Mouse (Mus musculus) liver, embryonic 13.5 days (tissue): ENCODE measurements around the gene B4galt4. TPM values are rescaled to one million over a fixed set of nuclear protein-coding genes. Genes with fewer than 3 reads are reported as not detected.
A peak's percentile ranks its signal among the peaks of the same experiment; 100 is the strongest.
"Not testable (repeated sequence)": the region's sequence is repeated elsewhere in the genome, so short reads cannot be mapped to it uniquely, and the experiment has no call there.

Source experiments
- ATAC-seq: fragments of 200-750 bp; cut with Nextera tagmentation; 2 replicates; pipeline ENCODE4 v1.8.0; 2017; ENCODE audit warnings: low read depth, mild to moderate bottlenecking, moderate number of reproducible peaks, moderate library complexity
- DNase-seq: peaks from one replicate; pipeline ENCODE4 v3.0.0; 2022
- H3K27ac ChIP-seq: fragments of 300-500 bp; sonication (generic); 2 replicates; pipeline ENCODE4 v1.5.1; 2015; ENCODE audit warnings: moderate library complexity, mild to moderate bottlenecking, inconsistent platforms
- H3K27me3 ChIP-seq: fragments of 300-500 bp; sonication (generic); 2 replicates; pipeline ENCODE4 v1.6.1; 2015; ENCODE audit warnings: mild to moderate bottlenecking, inconsistent platforms
- H3K36me3 ChIP-seq: fragments of 300-500 bp; sonication (generic); 2 replicates; pipeline ENCODE4 v1.6.1; 2015; ENCODE audit warnings: mild to moderate bottlenecking, inconsistent platforms
- H3K4me1 ChIP-seq: fragments of 300-500 bp; sonication (generic); replicated peaks from 2 replicates; pipeline ENCODE4 v1.6.1; 2015; ENCODE audit warnings: inconsistent platforms
- H3K4me2 ChIP-seq: fragments of 300-500 bp; sonication (generic); 2 replicates; pipeline ENCODE4 v1.6.1; 2015; ENCODE audit warnings: inconsistent platforms, mild to moderate bottlenecking, moderate library complexity
- H3K4me3 ChIP-seq: fragments of 300-500 bp; sonication (generic); replicated peaks from 2 replicates; pipeline ENCODE4 v1.5.1; 2015; ENCODE audit warnings: mild to moderate bottlenecking, inconsistent platforms
- H3K9ac ChIP-seq: fragments of 300-500 bp; sonication (generic); 2 replicates; pipeline ENCODE4 v1.6.1; 2015; ENCODE audit warnings: mild to moderate bottlenecking, inconsistent platforms
- H3K9me3 ChIP-seq: fragments of 300-500 bp; sonication (generic); replicated peaks from 2 replicates; pipeline ENCODE4 v1.6.1; 2016; ENCODE audit warnings: inconsistent platforms
- WGBS: fragments of 180-500 bp; shearing (Covaris S2); methylation state at CpG from one replicate; pipeline ENCODE4 v1.1.7; 2015; ENCODE audit not compliant: insufficient replicate concordance; 5-methylcytosine and 5-hydroxymethylcytosine counted together
- polyA plus RNA-seq: library from polyadenylated mRNA; unstranded; fragments of >200 nt; fragmentation: Nextera tagmentation; extraction: Ambion mirVana; gene quantifications from 2 replicates; pipeline ENCODE4 v1.2.1, GENCODE M21; 2015

B4galt4 gene
- polyA plus RNA-seq, 1 experiment from 2014 or later: 3.6 TPM

- no peaks in the 10 kb centered on the region for H3K36me3 ChIP-seq
- H3K4me2 ChIP-seq: no peak overlapping the region
- WGBS: 48% methylated on average over 7 of the region's 7 CpGs
- H3K9ac ChIP-seq: no peak overlapping the region
- peaks cover 80% of the 10 kb centered on the region for H3K27me3 ChIP-seq
- peaks cover 19% of the 10 kb centered on the region; the same call in 1 of the 2 replicates for H3K4me1 ChIP-seq
- H3K27ac ChIP-seq: no peak overlapping the region
- no peaks in the 10 kb centered on the region for H3K9me3 ChIP-seq
- ATAC-seq (no peak), DNase-seq (no peak)
- no peak overlapping the region for H3K4me3 ChIP-seq
Observed at GRCm38 (mm10) chr16:38708962-38709520, 33.0 kb upstream of the B4galt4 start.

- Histone ChIP-seq H3K4me3 (peak overlapping the region; percentile 63; the same call in 1 of the 2 replicates), H3K4me1 (peaks cover 19% of the 10 kb centered on the region; the same call in 1 of the 2 replicates), H3K4me2 (0 out of 2 replicates have a peak overlapping the region, but pooled peaks have one; percentile 2), H3K27me3 (peaks cover 72% of the 10 kb centered on the region), H3K9ac (no peak overlapping the region), H3K27ac (no peak overlapping the region), H3K9me3 (no peaks in the 10 kb centered on the region), H3K36me3 (no peaks in the 10 kb centered on the region)
- 23% methylated on average over 4 of the region's 4 CpGs for WGBS
- no peak for DNase-seq
- no peak for ATAC-seq
Observed at GRCm38 (mm10) chr16:38711245-38711644, 30.8 kb upstream of the B4galt4 start.

GRCm38 (mm10) chr16:38712105-38712504 lies 30.0 kb upstream of the B4galt4 start:
- no peak for ATAC-seq
- H3K9ac ChIP-seq: peak overlapping the region; percentile 67
- H3K4me1 ChIP-seq: peaks cover 19% of the 10 kb centered on the region; the same call in 1 of the 2 replicates
- H3K27ac ChIP-seq: 0 out of 2 replicates have a peak overlapping the region, but pooled peaks have one; percentile 61
- H3K4me3 ChIP-seq: peak overlapping the region; percentile 63
- 7% methylated on average over 12 of the region's 12 CpGs for WGBS
- DNase-seq: no peak
- peaks cover 67% of the 10 kb centered on the region for H3K27me3 ChIP-seq
- no peaks in the 10 kb centered on the region for H3K9me3 ChIP-seq
- no peaks in the 10 kb centered on the region for H3K36me3 ChIP-seq
- H3K4me2 ChIP-seq: peak overlapping the region; percentile 80

- DNase-seq (peak; percentile 13), ATAC-seq (peak; percentile 91)
- peak within 1 kb of the TSS; percentile 67 for H3K9ac ChIP-seq
- H3K4me1 ChIP-seq: peaks cover 19% of the 10 kb centered on the region; the same call in 1 of the 2 replicates
- peak within 1 kb of the TSS; percentile 80 for H3K4me2 ChIP-seq
- H3K36me3 ChIP-seq: no peaks in the 10 kb centered on the region
- peak within 1 kb of the TSS; percentile 63 for H3K4me3 ChIP-seq
- H3K9me3 ChIP-seq: no peaks in the 10 kb centered on the region
- WGBS: under 1% methylated on average over 74 of the region's 74 CpGs
- H3K27me3 ChIP-seq: peaks cover 60% of the 10 kb centered on the region
- H3K27ac ChIP-seq: peak within 1 kb of the TSS; percentile 61
Observed at GRCm38 (mm10) chr16:38712581-38713403, 29.3 kb upstream of the B4galt4 start, which contains the start of gene Arhgap31. Gene Arhgap31 (minus strand): TSS chr16:38713274.

GRCm38 (mm10) chr16:38713404-38714258 lies 28.4 kb upstream of the B4galt4 start:
- H3K4me1 ChIP-seq: peaks cover 19% of the 10 kb centered on the region; the same call in 1 of the 2 replicates
- DNase-seq (no peak), ATAC-seq (peak; percentile 35)
- H3K9me3 ChIP-seq: no peaks in the 10 kb centered on the region
- H3K27me3 ChIP-seq: peaks cover 56% of the 10 kb centered on the region
- peak overlapping the region; percentile 80 for H3K4me2 ChIP-seq
- peak overlapping the region; percentile 61 for H3K27ac ChIP-seq
- no peaks in the 10 kb centered on the region for H3K36me3 ChIP-seq
- peak overlapping the region; percentile 67 for H3K9ac ChIP-seq
- WGBS: 19% methylated on average over 17 of the region's 17 CpGs
- H3K4me3 ChIP-seq: peak overlapping the region; percentile 63

- ATAC-seq, H3K36me3 ChIP-seq, H3K9me3 ChIP-seq, H3K9ac ChIP-seq, DNase-seq: not testable (repeated sequence)
- peak overlapping the region; percentile 63; the same call in 1 of the 2 replicates for H3K4me3 ChIP-seq
- WGBS: 48% methylated on average over 11 of the region's 12 CpGs
- H3K4me1 ChIP-seq: peaks cover 19% of the 10 kb centered on the region; the same call in 1 of the 2 replicates
- peak overlapping the region; percentile 80 for H3K4me2 ChIP-seq
- H3K27ac ChIP-seq: peak overlapping the region; percentile 61; the same call in 1 of the 2 replicates
- H3K27me3 ChIP-seq: peaks cover 50% of the 10 kb centered on the region
Observed at GRCm38 (mm10) chr16:38714259-38714526, 27.9 kb upstream of the B4galt4 start.

GRCm38 (mm10) chr16:38721377-38721776 lies 20.7 kb upstream of the B4galt4 start:
- Histone ChIP-seq H3K4me3 (no peak overlapping the region), H3K9me3 (no peaks in the 10 kb centered on the region), H3K36me3 (no peaks in the 10 kb centered on the region), H3K9ac (no peak overlapping the region), H3K4me1 (no peaks in the 10 kb centered on the region), H3K27me3 (peaks cover 19% of the 10 kb centered on the region; the same call in 1 of the 2 replicates), H3K4me2 (no peak overlapping the region), H3K27ac (no peak overlapping the region)
- ATAC-seq: no peak
- DNase-seq: no peak
- WGBS: 77% methylated on average over 9 of the region's 9 CpGs

GRCm38 (mm10) chr16:38724256-38724655 lies 17.8 kb upstream of the B4galt4 start:
- ATAC-seq (no peak), DNase-seq (no peak)
- H3K27ac ChIP-seq: no peak overlapping the region; the same call in 1 of the 2 replicates
- H3K4me1 ChIP-seq: no peaks in the 10 kb centered on the region
- no peaks in the 10 kb centered on the region for H3K9me3 ChIP-seq
- H3K4me3 ChIP-seq: no peak overlapping the region
- peaks cover 36% of the 10 kb centered on the region for H3K27me3 ChIP-seq
- H3K36me3 ChIP-seq: no peaks in the 10 kb centered on the region
- no peak overlapping the region for H3K4me2 ChIP-seq
- 62% methylated on average over 8 of the region's 8 CpGs for WGBS
- no peak overlapping the region for H3K9ac ChIP-seq

- H3K27ac ChIP-seq: no peak overlapping the region
Observed at GRCm38 (mm10) chr16:38724974-38725373, 17.1 kb upstream of the B4galt4 start.

GRCm38 (mm10) chr16:38728576-38729132 lies 13.4 kb upstream of the B4galt4 start:
- H3K36me3 ChIP-seq: no peaks in the 10 kb centered on the region
- no peak for DNase-seq
- peaks cover 57% of the 10 kb centered on the region for H3K27me3 ChIP-seq

More at GRCm38 (mm10) chr16:38724974-38725373, 17.1 kb upstream of the B4galt4 start:
- H3K4me2 ChIP-seq: no peak overlapping the region
- no peaks in the 10 kb centered on the region for H3K9me3 ChIP-seq
- peaks cover 42% of the 10 kb centered on the region for H3K27me3 ChIP-seq
- no peak overlapping the region for H3K9ac ChIP-seq
- H3K4me1 ChIP-seq: no peaks in the 10 kb centered on the region
- no peaks in the 10 kb centered on the region for H3K36me3 ChIP-seq
- H3K4me3 ChIP-seq: no peak overlapping the region
- ATAC-seq: no peak
- 39% methylated on average over 13 of the region's 13 CpGs for WGBS
- no peak for DNase-seq

More at GRCm38 (mm10) chr16:38728576-38729132, 13.4 kb upstream of the B4galt4 start:
- no peak for ATAC-seq
- no peak overlapping the region for H3K4me2 ChIP-seq
- H3K27ac ChIP-seq: no peak overlapping the region
- WGBS: 71% methylated on average over 15 of the region's 15 CpGs
- no peak overlapping the region for H3K9ac ChIP-seq
- no peaks in the 10 kb centered on the region for H3K9me3 ChIP-seq
- H3K4me1 ChIP-seq: no peaks in the 10 kb centered on the region
- H3K4me3 ChIP-seq: no peak overlapping the region
